Mouse (Mus musculus) cerebellum, adult 9-11 months (tissue): ENCODE data around the gene Trpm3.

ENCODE experiments used
- DNase-seq: peaks from one replicate; pipeline ENCODE4 v3.0.0; 2022

The Trpm3 gene

GRCm38 (mm10) chr19:22518508-22518907 lies 379.7 kb downstream of the Trpm3 start:
- DNase-seq = no peak

- no peak for DNase-seq
These were observed 389.1 kb downstream of the Trpm3 start for GRCm38 (mm10) chr19:22527944-22528343.

- no peak for DNase-seq
These were observed 404.3 kb downstream of the Trpm3 start for GRCm38 (mm10) chr19:22542990-22543709.

GRCm38 (mm10) chr19:22552179-22552578 lies 413.3 kb downstream of the Trpm3 start:
- peak; percentile 77 for DNase-seq

- DNase-seq = peak; percentile 90
These were observed 415.6 kb downstream of the Trpm3 start for GRCm38 (mm10) chr19:22554421-22554941.

GRCm38 (mm10) chr19:22572396-22572795 lies 433.6 kb downstream of the Trpm3 start:
- no peak for DNase-seq

- no peak for DNase-seq
These were observed 434.0 kb downstream of the Trpm3 start for GRCm38 (mm10) chr19:22572849-22573248.

- peak; percentile 41 for DNase-seq
These were observed 443.4 kb downstream of the Trpm3 start for GRCm38 (mm10) chr19:22582120-22582745.

- no peak for DNase-seq
These were observed 455.6 kb downstream of the Trpm3 start for GRCm38 (mm10) chr19:22594492-22594891.

GRCm38 (mm10) chr19:22595246-22595645 lies 456.4 kb downstream of the Trpm3 start:
- DNase-seq = no peak

- DNase-seq = peak; percentile 37
These were observed 457.9 kb downstream of the Trpm3 start for GRCm38 (mm10) chr19:22596715-22597114.

- DNase-seq = peak; percentile 49
These were observed 465.5 kb downstream of the Trpm3 start for GRCm38 (mm10) chr19:22604322-22604721.

- no peak for DNase-seq
These were observed 469.3 kb downstream of the Trpm3 start for GRCm38 (mm10) chr19:22607985-22608684.

- DNase-seq = no peak
These were observed 472.8 kb downstream of the Trpm3 start for GRCm38 (mm10) chr19:22611621-22612020.

- DNase-seq = no peak
These were observed 476.5 kb downstream of the Trpm3 start for GRCm38 (mm10) chr19:22615367-22615766.

- no peak for DNase-seq
These were observed 486.1 kb downstream of the Trpm3 start for GRCm38 (mm10) chr19:22624801-22625513.

- peak; percentile 50 for DNase-seq
These were observed 490.0 kb downstream of the Trpm3 start for GRCm38 (mm10) chr19:22628878-22629277.

- DNase-seq = peak; percentile 45
These were observed 492.5 kb downstream of the Trpm3 start for GRCm38 (mm10) chr19:22631316-22631715.

- DNase-seq = no peak
These were observed 496.8 kb downstream of the Trpm3 start for GRCm38 (mm10) chr19:22635635-22636034.

GRCm38 (mm10) chr19:22637786-22638185 lies 498.9 kb downstream of the Trpm3 start:
- no peak for DNase-seq

- peak; percentile 90 for DNase-seq
These were observed 499.6 kb downstream of the Trpm3 start for GRCm38 (mm10) chr19:22638394-22638954.

GRCm38 (mm10) chr19:22642124-22642523 lies 503.3 kb downstream of the Trpm3 start:
- DNase-seq = no peak
